Mouse (Mus musculus) frontal cortex, postnatal 10 days (tissue): Measurements from ENCODE around the gene Atg14.

Source experiments
- DNase-seq, 2 experiments: peaks; one replicate each; pipeline ENCODE4 v3.0.0; 2022; ENCODE audit warnings: low spot score in 2 of 2, mixed read lengths in 1 of 2

The Atg14 gene

GRCm38 (mm10) chr14:47508035-47508434, 62.4 kb downstream of the Atg14 start:
- DNase-seq: no peak

GRCm38 (mm10) chr14:47506676-47507075, 63.8 kb downstream of the Atg14 start:
- DNase-seq: no peak

DNA sequence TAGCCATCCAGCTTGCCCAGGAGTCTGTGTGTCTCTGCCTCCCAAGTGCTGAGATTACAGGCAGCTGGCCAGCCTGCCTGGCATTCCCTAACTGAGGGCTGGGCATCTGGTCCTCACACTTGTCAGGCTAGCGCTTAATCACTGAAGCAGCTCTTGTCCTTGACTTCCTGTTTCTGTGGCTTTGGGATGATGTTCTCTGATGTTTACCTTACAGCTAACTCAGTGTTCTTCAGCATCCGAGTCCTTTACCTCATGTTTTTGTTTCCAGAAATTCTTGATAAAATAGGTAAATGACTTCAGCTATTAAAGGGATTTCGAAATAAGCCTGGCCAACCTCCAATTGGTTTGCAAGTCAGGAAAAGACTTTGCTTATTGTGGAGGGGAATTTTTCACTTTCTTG, 66.4 kb downstream of the Atg14 start:
- no peak for DNase-seq

- DNase-seq: no peak
Observed at GRCm38 (mm10) chr14:47498632-47499031, 71.8 kb downstream of the Atg14 start.

- no peak for DNase-seq
Observed at GRCm38 (mm10) chr14:47497166-47497565, 73.3 kb downstream of the Atg14 start.

DNA sequence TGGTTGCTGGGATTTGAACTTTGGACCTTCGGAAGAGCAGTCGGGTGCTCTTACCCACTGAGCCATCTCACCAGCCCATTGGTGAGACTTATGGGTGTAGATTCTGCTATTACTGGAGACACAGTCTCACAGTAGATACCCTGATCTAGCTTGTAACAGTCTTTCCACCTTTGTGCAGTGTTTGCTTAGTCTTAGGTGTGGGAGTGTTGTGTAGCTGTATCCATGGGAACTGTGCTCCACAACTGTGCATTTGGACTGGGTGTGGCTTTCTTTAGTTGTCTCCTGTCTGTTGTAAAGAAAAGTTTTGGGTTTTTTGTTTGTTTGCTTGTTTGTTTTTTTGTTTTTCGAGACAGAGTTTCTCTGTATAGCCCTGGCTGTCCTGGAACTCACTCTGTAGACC, 74.5 kb downstream of the Atg14 start:
- DNase-seq: no peak

GRCm38 (mm10) chr14:47493592-47494361, 76.7 kb downstream of the Atg14 start:
- no peak for DNase-seq
